9 mouse cellular contexts compared by ENCODE assay signal in the genomic region with DNA sequence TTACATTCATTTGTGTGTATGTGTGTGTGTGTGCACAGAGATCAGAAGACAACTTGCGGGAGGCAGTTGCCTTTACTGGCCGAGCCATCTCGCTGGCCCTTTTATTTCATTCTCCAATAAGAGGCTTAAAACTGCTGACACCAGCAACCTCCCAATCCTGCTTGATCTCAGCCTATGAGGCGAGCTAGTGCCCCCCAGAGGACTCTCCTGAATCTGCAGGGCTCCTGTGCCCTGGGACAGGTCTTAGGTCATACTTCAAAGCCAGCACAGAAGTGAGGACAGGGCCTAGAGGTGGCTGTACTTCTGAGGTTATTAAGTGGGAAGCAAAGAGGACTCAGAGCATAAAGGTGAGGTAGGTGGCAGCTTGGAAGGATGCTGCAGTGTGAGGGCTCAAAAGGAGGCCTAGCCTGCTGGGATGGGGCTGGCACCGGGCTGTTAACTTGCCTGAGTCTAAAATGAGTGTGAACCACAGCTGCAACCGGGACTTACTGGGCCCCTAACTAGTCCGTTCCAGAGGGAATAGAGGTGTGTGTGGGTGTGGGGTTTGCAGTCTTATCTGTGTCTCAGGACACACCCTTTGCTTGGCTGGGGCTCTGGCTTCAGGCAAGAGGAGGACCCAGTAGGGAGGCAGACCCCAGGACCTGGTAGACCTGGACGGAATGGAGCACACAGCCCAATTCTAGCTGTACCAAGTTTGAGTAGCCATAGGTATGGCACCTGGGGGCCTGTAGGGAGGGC. TPM values are rescaled to one million over a fixed set of nuclear protein-coding genes. Genes with fewer than 3 reads are reported as not detected.
DNase-seq lines count a peak whose midpoint lies in the region; ATAC-seq and TF ChIP-seq lines count a peak whose summit lies in the region.
"Had no signal": no experiment of that assay in that cellular context is flagged by ENCODE, and none has a peak within 500 bp of the region (broad histone marks: within the 10 kb centered on the region; RNA-seq: fewer than 3 reads in every experiment).

No protein-coding gene starts in this region.

- H3K27me3 ChIP-seq in forebrain, postnatal 0 days (ENCODE audit: insufficient read depth, low read length): no peaks in the 10 kb centered on the region
- H3K27me3 ChIP-seq in forebrain, embryonic 13.5 days: no peaks in the 10 kb centered on the region
- H3K27me3 ChIP-seq in heart, embryonic 14.5 days (ENCODE audit: control insufficient read depth, insufficient read depth, low read length): no peaks in the 10 kb centered on the region

- peaks cover 94% of the 10 kb centered on the region for H3K36me3 ChIP-seq in forebrain, postnatal 0 days (ENCODE audit: insufficient read depth)
- H3K36me3 ChIP-seq in forebrain, embryonic 13.5 days (ENCODE audit: poor library complexity, severe bottlenecking): peaks cover 98% of the 10 kb centered on the region
- peaks cover 89% of the 10 kb centered on the region for H3K36me3 ChIP-seq in heart, embryonic 14.5 days (ENCODE audit: control insufficient read depth, insufficient read depth, low read length)

- no peak overlapping the region for H3K4me2 ChIP-seq in forebrain, postnatal 0 days (ENCODE audit: low read depth)
- no peak overlapping the region for H3K4me2 ChIP-seq in forebrain, embryonic 13.5 days
- H3K4me2 ChIP-seq in heart, embryonic 14.5 days (ENCODE audit: low read length): no peak overlapping the region

- H3K9me3 ChIP-seq in forebrain, postnatal 0 days (ENCODE audit: low read length): no peaks in the 10 kb centered on the region
- H3K9me3 ChIP-seq in forebrain, embryonic 13.5 days (replicated peaks): peaks cover 7% of the 10 kb centered on the region; the same call in 1 of the 2 replicates
- peaks cover 8% of the 10 kb centered on the region for H3K9me3 ChIP-seq in heart, embryonic 14.5 days (ENCODE audit: control insufficient read depth, low read length)

- TF ChIP-seq CTCF in forebrain, postnatal 0 days (IDR thresholded peaks at IDR 0.05; ENCODE audit: low read depth): peak; percentile 35
- peak; percentile 79 for TF ChIP-seq CTCF in lung, adult 2 months (IDR thresholded peaks at IDR 0.05; ENCODE audit: insufficient read depth, low read length)

- H3K4me1 ChIP-seq in forebrain, postnatal 0 days (ENCODE audit: insufficient read depth): no peaks in the 10 kb centered on the region
- H3K4me1 ChIP-seq in forebrain, embryonic 13.5 days: no peaks in the 10 kb centered on the region
- no peaks in the 10 kb centered on the region for H3K4me1 ChIP-seq in heart, embryonic 14.5 days (ENCODE audit: control insufficient read depth in 2 of 2, insufficient read depth in 2 of 2, low read length in 2 of 2)
- H3K4me1 ChIP-seq in lung, adult 2 months (ENCODE audit: control insufficient read depth, insufficient read depth, low read length): no peaks in the 10 kb centered on the region

- WGBS in forebrain, postnatal 0 days: 75% methylated on average over 8 of the region's 8 CpGs
- WGBS in forebrain, embryonic 13.5 days: 62% methylated on average over 8 of the region's 8 CpGs
- WGBS in heart, embryonic 14.5 days: 75% methylated on average over 8 of the region's 8 CpGs
- WGBS in lung, adult 2 months: 74% methylated on average over 8 of the region's 8 CpGs

- no peak overlapping the region for H3K27ac ChIP-seq in forebrain, postnatal 0 days (ENCODE audit: low read depth, low read length)
- H3K27ac ChIP-seq in forebrain, embryonic 13.5 days: no peak overlapping the region
- no peak overlapping the region for H3K27ac ChIP-seq in heart, embryonic 14.5 days (replicated peaks in 1 of 2; ENCODE audit: control insufficient read depth in 1 of 2, insufficient read depth in 1 of 2, low read depth in 2 of 2, low read length in 2 of 2)

- DNase-seq in forebrain, postnatal 0 days: no peak
- DNase-seq in B cell, adult 2 months: peak; percentile 38 to 46
- peak; percentile 78 to 87 for DNase-seq in adrenal gland, postnatal 36 days
- DNase-seq in lung, adult 2 months: peak; percentile 59
- peak; percentile 72 for DNase-seq in thymus, postnatal 14 days

- no peak for TF ChIP-seq POLR2A in lung, adult 2 months (IDR thresholded peaks at IDR 0.05; ENCODE audit: borderline replicate concordance, extremely low read depth, low read depth, low read length)

- H3K4me3 ChIP-seq in forebrain, postnatal 0 days (ENCODE audit: low read depth, low read length): no peak overlapping the region
- no peak overlapping the region for H3K4me3 ChIP-seq in forebrain, embryonic 13.5 days
- no peak overlapping the region for H3K4me3 ChIP-seq in heart, embryonic 14.5 days (ENCODE audit: control insufficient read depth in 1 of 2, insufficient read depth in 1 of 2, low read depth in 1 of 2, low read length in 2 of 2)
- H3K4me3 ChIP-seq in lung, adult 2 months (replicated peaks; ENCODE audit: extremely low read depth, low read depth, low read length): no peak overlapping the region

- H3K9ac ChIP-seq in forebrain, postnatal 0 days: no peak overlapping the region
- H3K9ac ChIP-seq in forebrain, embryonic 13.5 days: no peak overlapping the region
- no peak overlapping the region for H3K9ac ChIP-seq in heart, embryonic 14.5 days (ENCODE audit: low read length)

- ATAC-seq in forebrain, postnatal 0 days: no peak
- ATAC-seq in forebrain, embryonic 13.5 days: no peak
- ATAC-seq in heart, embryonic 14.5 days (ENCODE audit: insufficient number of reproducible peaks, insufficient read depth, low FRiP score, low read depth): peak; percentile 42; the same call in 1 of the 2 replicates
- no peak for ATAC-seq in activated CD4-positive, CD25-positive, alpha-beta regulatory T cell, adult 4 months

RNA-seq across cellular contexts. Expression of a gene that starts 11.4 kb away (rescaled TPM):
- total RNA-seq in forebrain, postnatal 0 days (2014; rRNA removed): 42.9 and 43.3 TPM in 2 replicates
- polyA plus RNA-seq in forebrain, postnatal 0 days (2015; fragmentation: Nextera tagmentation; extraction: Ambion mirVana): 34.8 and 38.7 TPM in 2 replicates
- 40.7 and 46.2 TPM in 2 replicates for polyA plus RNA-seq in forebrain, embryonic 13.5 days (2015; fragmentation: Nextera tagmentation; extraction: Ambion mirVana)
- total RNA-seq in adrenal gland, postnatal 36 days (2021): 10 to 100 TPM; 33.4 to 41.1 TPM
- 18.6 and 19.8 TPM in 2 replicates for polyA plus RNA-seq in heart, embryonic 14.5 days (2014; fragmentation: Nextera tagmentation; extraction: Ambion mirVana)
- polyA plus RNA-seq in lung, adult 2 months (2012; rRNA removed): 19.2 and 21.6 TPM in 2 replicates
- 10 to 100 TPM; 12.2 to 14.2 TPM for polyA plus RNA-seq in activated CD4-positive, CD25-positive, alpha-beta regulatory T cell, adult 4 months (2017; shearing (Covaris generic))

RNA-seq across cellular contexts. Expression of a gene that starts 20.0 kb away (rescaled TPM):
- total RNA-seq in forebrain, postnatal 0 days (2014; rRNA removed): 50.3 and 53.8 TPM in 2 replicates
- polyA plus RNA-seq in forebrain, postnatal 0 days (2015; fragmentation: Nextera tagmentation; extraction: Ambion mirVana): 40.9 and 46.3 TPM in 2 replicates
- polyA plus RNA-seq in forebrain, embryonic 13.5 days (2015; fragmentation: Nextera tagmentation; extraction: Ambion mirVana): 32.4 and 38.9 TPM in 2 replicates
- total RNA-seq in adrenal gland, postnatal 36 days (2021): 10 to 100 TPM; 35.2 to 39.4 TPM
- 33.0 and 33.4 TPM in 2 replicates for polyA plus RNA-seq in heart, embryonic 14.5 days (2014; fragmentation: Nextera tagmentation; extraction: Ambion mirVana)
- 17.4 and 17.9 TPM in 2 replicates for polyA plus RNA-seq in lung, adult 2 months (2012; rRNA removed)
- 1 to 10 TPM; 3.3 to 3.4 TPM for polyA plus RNA-seq in activated CD4-positive, CD25-positive, alpha-beta regulatory T cell, adult 4 months (2017; shearing (Covaris generic))

RNA-seq across cellular contexts. Expression of a gene that starts 20.2 kb away (rescaled TPM):
- total RNA-seq in forebrain, postnatal 0 days (2014; rRNA removed): 5.7 and 13.6 TPM in 2 replicates
- polyA plus RNA-seq in forebrain, postnatal 0 days (2015; fragmentation: Nextera tagmentation; extraction: Ambion mirVana): 15.3 and 18.0 TPM in 2 replicates
- polyA plus RNA-seq in forebrain, embryonic 13.5 days (2015; fragmentation: Nextera tagmentation; extraction: Ambion mirVana): 12.2 and 14.7 TPM in 2 replicates
- 100 to 1,000 TPM; 495 to 614 TPM for total RNA-seq in adrenal gland, postnatal 36 days (2021)
- polyA plus RNA-seq in heart, embryonic 14.5 days (2014; fragmentation: Nextera tagmentation; extraction: Ambion mirVana): 191 TPM in 2 replicates
- 396 and 550 TPM in 2 replicates for polyA plus RNA-seq in lung, adult 2 months (2012; rRNA removed)
- 100 to 1,000 TPM; 372 to 374 TPM for polyA plus RNA-seq in activated CD4-positive, CD25-positive, alpha-beta regulatory T cell, adult 4 months (2017; shearing (Covaris generic))

RNA-seq across cellular contexts. Expression of a gene that starts 56.9 kb away (rescaled TPM):
- total RNA-seq in forebrain, postnatal 0 days (2014; rRNA removed): not detected in 2 replicates
- polyA plus RNA-seq in forebrain, postnatal 0 days (2015; fragmentation: Nextera tagmentation; extraction: Ambion mirVana): 0.33 and 0.84 TPM in 2 replicates
- 1.5 and 1.6 TPM in 2 replicates for polyA plus RNA-seq in forebrain, embryonic 13.5 days (2015; fragmentation: Nextera tagmentation; extraction: Ambion mirVana)
- 1 to 10 TPM; 4.1 to 4.8 TPM for total RNA-seq in adrenal gland, postnatal 36 days (2021)
- 34.9 and 37.2 TPM in 2 replicates for polyA plus RNA-seq in heart, embryonic 14.5 days (2014; fragmentation: Nextera tagmentation; extraction: Ambion mirVana)
- polyA plus RNA-seq in lung, adult 2 months (2012; rRNA removed): 21.8 and 25.1 TPM in 2 replicates
- 1 to 10 TPM; 1.1 to 2.5 TPM for polyA plus RNA-seq in activated CD4-positive, CD25-positive, alpha-beta regulatory T cell, adult 4 months (2017; shearing (Covaris generic))
- total RNA-seq: layer of hippocampus, postnatal 10 days had no signal

Comparison
In these comparisons a context has a peak if more than half of its experiments do, and no peak if none do; other contexts are left out.
1. RNA of a gene that starts 20.2 kb away (polyA plus RNA-seq): 396 to 550 TPM in lung, adult 2 months, 372 to 374 TPM in activated CD4-positive, CD25-positive, alpha-beta regulatory T cell, adult 4 months and 191 TPM in heart, embryonic 14.5 days; 15.3 to 18.0 TPM in forebrain, postnatal 0 days and 12.2 to 14.7 TPM in forebrain, embryonic 13.5 days; every median in the first group is over 10 times any median in the second.